Mouse (Mus musculus): Measurements from ENCODE around the gene Crybb3. TPM values are rescaled to one million over a fixed set of nuclear protein-coding genes. Genes with fewer than 3 reads are reported as not detected.

Crybb3 gene
- polyA plus RNA-seq, 1 experiment from 2014 or later, result 0.39 TPM

- DNase-seq (ENCODE audit: low spot score), result no peak
- Histone ChIP-seq H3K4me2 (ENCODE audit: low read depth, severe bottlenecking) (no peak overlapping the region), H3K27me3 (ENCODE audit: control insufficient read depth, insufficient read depth, low read length) (no peaks in the 10 kb centered on the region), H3K9me3 (ENCODE audit: control insufficient read depth, low read length) (no peaks in the 10 kb centered on the region), H3K4me1 (ENCODE audit: control insufficient read depth, insufficient read depth, low read length) (no peaks in the 10 kb centered on the region), H3K36me3 (ENCODE audit: control insufficient read depth, insufficient read depth, low read length) (no peaks in the 10 kb centered on the region), H3K4me3 (ENCODE audit: low read depth, low read length) (no peak overlapping the region), H3K9ac (ENCODE audit: low read length) (no peak overlapping the region), H3K27ac (replicated peaks; ENCODE audit: low read depth, low read length) (no peak overlapping the region)
- ATAC-seq (ENCODE audit: insufficient number of reproducible peaks, low FRiP score, low TSS enrichment, low read depth), result no peak
- 90% methylated on average over 12 of the region's 12 CpGs for WGBS
Measured at GRCm38 (mm10) chr5:113086439-113086838, 5.1 kb upstream of the Crybb3 start.

DNA sequence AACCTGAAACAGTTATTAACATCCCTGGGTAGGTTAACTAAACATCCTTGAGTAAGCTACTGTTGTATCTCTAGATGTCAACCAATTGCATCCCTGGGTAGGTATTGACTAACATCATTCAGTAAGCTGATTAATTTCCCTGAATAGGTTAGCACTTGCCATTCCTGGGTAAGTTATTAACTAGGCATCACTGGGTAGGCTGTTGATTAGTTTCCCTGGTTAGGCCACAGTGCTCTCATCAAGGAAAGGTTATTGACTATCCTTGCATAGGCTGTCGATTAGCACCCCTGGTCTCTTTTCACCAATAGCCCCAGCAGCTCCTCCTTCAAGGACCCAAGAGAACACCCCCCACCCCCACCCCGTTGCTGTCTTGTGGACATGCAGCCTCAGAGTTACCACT lies 4.5 kb upstream of the Crybb3 start:
- no peaks in the 10 kb centered on the region for H3K36me3 ChIP-seq (ENCODE audit: control insufficient read depth, insufficient read depth, low read length)
- no peak overlapping the region for H3K9ac ChIP-seq (ENCODE audit: low read length)
- no peaks in the 10 kb centered on the region for H3K4me1 ChIP-seq (ENCODE audit: control insufficient read depth, insufficient read depth, low read length)
- no peak overlapping the region for H3K4me3 ChIP-seq (ENCODE audit: low read depth, low read length)
- no peak overlapping the region for H3K27ac ChIP-seq (replicated peaks; ENCODE audit: low read depth, low read length)
- WGBS, result 65% methylated on average over 2 of the region's 2 CpGs
- H3K9me3 ChIP-seq (ENCODE audit: control insufficient read depth, low read length), result no peaks in the 10 kb centered on the region
- ATAC-seq (ENCODE audit: insufficient number of reproducible peaks, low FRiP score, low TSS enrichment, low read depth) (no peak), DNase-seq (ENCODE audit: low spot score) (no peak)
- no peak overlapping the region for H3K4me2 ChIP-seq (ENCODE audit: low read depth, severe bottlenecking)
- no peaks in the 10 kb centered on the region for H3K27me3 ChIP-seq (ENCODE audit: control insufficient read depth, insufficient read depth, low read length)

GRCm38 (mm10) chr5:113084309-113084708 lies 2.9 kb upstream of the Crybb3 start:
- ATAC-seq (ENCODE audit: insufficient number of reproducible peaks, low FRiP score, low TSS enrichment, low read depth) (no peak), DNase-seq (ENCODE audit: low spot score) (no peak)
- Histone ChIP-seq H3K4me3 (ENCODE audit: low read depth, low read length) (no peak overlapping the region), H3K4me2 (ENCODE audit: low read depth, severe bottlenecking) (no peak overlapping the region), H3K4me1 (ENCODE audit: control insufficient read depth, insufficient read depth, low read length) (no peaks in the 10 kb centered on the region), H3K27me3 (ENCODE audit: control insufficient read depth, insufficient read depth, low read length) (no peaks in the 10 kb centered on the region), H3K9me3 (ENCODE audit: control insufficient read depth, low read length) (0 out of 2 replicates have a peak, but pooled peaks cover under 1% of the 10 kb centered on the region), H3K9ac (ENCODE audit: low read length) (no peak overlapping the region), H3K36me3 (ENCODE audit: control insufficient read depth, insufficient read depth, low read length) (no peaks in the 10 kb centered on the region), H3K27ac (replicated peaks; ENCODE audit: low read depth, low read length) (no peak overlapping the region)
- 79% methylated on average over 2 of the region's 2 CpGs for WGBS

- no peaks in the 10 kb centered on the region for H3K36me3 ChIP-seq (ENCODE audit: control insufficient read depth, insufficient read depth, low read length)
- no peak overlapping the region for H3K9ac ChIP-seq (ENCODE audit: low read length)
- H3K27ac ChIP-seq (replicated peaks; ENCODE audit: low read depth, low read length), result no peak overlapping the region
- H3K4me3 ChIP-seq (ENCODE audit: low read depth, low read length), result no peak overlapping the region
- WGBS, result 71% methylated on average over 19 of the region's 19 CpGs
- H3K9me3 ChIP-seq (ENCODE audit: control insufficient read depth, low read length), result 0 out of 2 replicates have a peak, but pooled peaks cover 2% of the 10 kb centered on the region
- no peaks in the 10 kb centered on the region for H3K27me3 ChIP-seq (ENCODE audit: control insufficient read depth, insufficient read depth, low read length)
- no peaks in the 10 kb centered on the region for H3K4me1 ChIP-seq (ENCODE audit: control insufficient read depth, insufficient read depth, low read length)
- H3K4me2 ChIP-seq (ENCODE audit: low read depth, severe bottlenecking), result no peak overlapping the region
- no peak for DNase-seq (ENCODE audit: low spot score)
- ATAC-seq (ENCODE audit: insufficient number of reproducible peaks, low FRiP score, low TSS enrichment, low read depth), result no peak
Measured at GRCm38 (mm10) chr5:113082356-113083168, 1.2 kb upstream of the Crybb3 start.

DNA sequence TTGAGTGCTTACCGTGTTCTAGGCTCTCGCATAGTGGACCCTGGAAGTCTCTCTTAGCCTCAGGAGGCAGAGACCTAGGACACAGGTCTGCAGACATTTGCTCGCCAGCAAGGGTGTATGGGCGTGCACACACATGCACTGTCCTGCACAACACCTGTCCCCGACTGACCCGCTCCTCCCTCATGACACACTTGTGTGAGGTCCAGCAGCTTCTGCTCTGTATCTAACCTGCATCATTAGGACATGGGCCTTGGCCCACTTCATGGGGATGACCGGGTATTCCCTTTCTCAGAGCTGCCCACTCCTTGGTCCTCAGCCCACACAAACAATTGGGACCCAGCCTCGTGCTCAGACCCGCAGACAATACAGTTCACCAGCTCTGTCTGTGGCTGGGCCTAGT lies 364 bp downstream of the Crybb3 start:
- ATAC-seq (ENCODE audit: insufficient number of reproducible peaks, low FRiP score, low TSS enrichment, low read depth), result no peak
- Histone ChIP-seq H3K9ac (ENCODE audit: low read length) (no peak overlapping the region), H3K27ac (replicated peaks; ENCODE audit: low read depth, low read length) (no peak overlapping the region), H3K4me2 (ENCODE audit: low read depth, severe bottlenecking) (no peak overlapping the region), H3K4me1 (ENCODE audit: control insufficient read depth, insufficient read depth, low read length) (no peaks in the 10 kb centered on the region), H3K4me3 (ENCODE audit: low read depth, low read length) (no peak overlapping the region), H3K9me3 (ENCODE audit: control insufficient read depth, low read length) (0 out of 2 replicates have a peak, but pooled peaks cover 2% of the 10 kb centered on the region), H3K27me3 (ENCODE audit: control insufficient read depth, insufficient read depth, low read length) (no peaks in the 10 kb centered on the region), H3K36me3 (ENCODE audit: control insufficient read depth, insufficient read depth, low read length) (no peaks in the 10 kb centered on the region)
- no peak for DNase-seq (ENCODE audit: low spot score)
- 91% methylated on average over 9 of the region's 9 CpGs for WGBS

- Histone ChIP-seq H3K36me3 (ENCODE audit: control insufficient read depth, insufficient read depth, low read length) (no peaks in the 10 kb centered on the region), H3K4me1 (ENCODE audit: control insufficient read depth, insufficient read depth, low read length) (0 out of 2 replicates have a peak, but pooled peaks cover 2% of the 10 kb centered on the region), H3K9me3 (ENCODE audit: control insufficient read depth, low read length) (0 out of 2 replicates have a peak, but pooled peaks cover 2% of the 10 kb centered on the region), H3K27ac (replicated peaks; ENCODE audit: low read depth, low read length) (no peak overlapping the region), H3K4me2 (ENCODE audit: low read depth, severe bottlenecking) (no peak overlapping the region), H3K27me3 (ENCODE audit: control insufficient read depth, insufficient read depth, low read length) (no peaks in the 10 kb centered on the region), H3K9ac (ENCODE audit: low read length) (0 out of 2 replicates have a peak overlapping the region, but pooled peaks have one; percentile 17), H3K4me3 (ENCODE audit: low read depth, low read length) (no peak overlapping the region)
- 24% methylated on average over 21 of the region's 21 CpGs for WGBS
- peak; percentile 74 for DNase-seq (ENCODE audit: low spot score)
- no peak for ATAC-seq (ENCODE audit: insufficient number of reproducible peaks, low FRiP score, low TSS enrichment, low read depth)
Measured at GRCm38 (mm10) chr5:113079783-113080182, 1.6 kb downstream of the Crybb3 start.

DNA sequence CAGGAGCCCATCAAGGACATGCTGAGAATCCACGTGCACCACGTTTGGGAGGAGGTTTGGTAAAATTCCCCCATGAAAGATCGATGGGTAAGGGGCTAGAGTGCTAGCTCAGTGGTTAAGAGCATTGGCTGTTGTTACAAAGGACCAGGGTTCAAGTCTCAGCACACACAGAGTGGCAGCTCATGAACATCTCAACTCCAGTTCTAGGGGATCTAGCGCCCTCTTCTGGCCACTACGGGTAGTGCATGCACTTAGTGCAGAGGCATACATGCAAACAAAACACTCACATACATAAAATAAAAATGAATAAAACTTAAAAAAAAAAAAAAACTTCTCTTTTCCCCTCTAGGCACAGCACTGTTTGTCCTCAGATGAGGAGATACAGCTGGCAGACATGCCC lies 2.7 kb downstream of the Crybb3 start:
- Histone ChIP-seq H3K9me3 (ENCODE audit: control insufficient read depth, low read length) (0 out of 2 replicates have a peak, but pooled peaks cover 2% of the 10 kb centered on the region), H3K4me1 (ENCODE audit: control insufficient read depth, insufficient read depth, low read length) (0 out of 2 replicates have a peak, but pooled peaks cover 2% of the 10 kb centered on the region), H3K27ac (replicated peaks; ENCODE audit: low read depth, low read length) (no peak overlapping the region), H3K9ac (ENCODE audit: low read length) (no peak overlapping the region), H3K36me3 (ENCODE audit: control insufficient read depth, insufficient read depth, low read length) (no peaks in the 10 kb centered on the region), H3K4me2 (ENCODE audit: low read depth, severe bottlenecking) (no peak overlapping the region), H3K27me3 (ENCODE audit: control insufficient read depth, insufficient read depth, low read length) (no peaks in the 10 kb centered on the region), H3K4me3 (ENCODE audit: low read depth, low read length) (no peak overlapping the region)
- DNase-seq (ENCODE audit: low spot score), result peak; percentile 40
- no peak for ATAC-seq (ENCODE audit: insufficient number of reproducible peaks, low FRiP score, low TSS enrichment, low read depth)
- 66% methylated on average over 5 of the region's 5 CpGs for WGBS

GRCm38 (mm10) chr5:113070017-113070416 lies 11.4 kb downstream of the Crybb3 start, which contains the start of gene Crybb2:
Gene Crybb2, minus strand, starts transcription at chr5:113070117.
- DNase-seq (ENCODE audit: low spot score) (no peak), ATAC-seq (ENCODE audit: insufficient number of reproducible peaks, low FRiP score, low TSS enrichment, low read depth) (no peak)
- Histone ChIP-seq H3K9ac (ENCODE audit: low read length) (no peak within 1 kb of the TSS), H3K4me1 (ENCODE audit: control insufficient read depth, insufficient read depth, low read length) (no peaks in the 10 kb centered on the region), H3K27me3 (ENCODE audit: control insufficient read depth, insufficient read depth, low read length) (no peaks in the 10 kb centered on the region), H3K4me2 (ENCODE audit: low read depth, severe bottlenecking) (no peak within 1 kb of the TSS), H3K9me3 (ENCODE audit: control insufficient read depth, low read length) (no peaks in the 10 kb centered on the region), H3K27ac (replicated peaks; ENCODE audit: low read depth, low read length) (no peak within 1 kb of the TSS), H3K36me3 (ENCODE audit: control insufficient read depth, insufficient read depth, low read length) (no peaks in the 10 kb centered on the region), H3K4me3 (ENCODE audit: low read depth, low read length) (no peak within 1 kb of the TSS)

All from limb, embryonic 11.5 days (tissue).